Mouse (Mus musculus) liver, adult 2 months (tissue): ENCODE results near the gene Spata13. TPM values are rescaled to one million over a fixed set of nuclear protein-coding genes. Genes with fewer than 3 reads are reported as not detected.

Experiments
- DNase-seq: peaks from one replicate; pipeline ENCODE4 v3.0.0-alpha.2; 2011; ENCODE audit warnings: low read depth, low spot score; ENCODE audit errors: extremely low read depth
- H3K27ac ChIP-seq: fragments of 200-500 bp; replicated peaks from 2 replicates; pipeline ENCODE4 v1.5.1; 2012; ENCODE audit warnings: low read depth, mild to moderate bottlenecking, control low read depth, inconsistent platforms, low read length; ENCODE audit not compliant: insufficient read depth
- H3K27me3 ChIP-seq: fragments of 200-500 bp; 2 replicates; pipeline ENCODE4 v1.6.1; 2012; ENCODE audit warnings: mild to moderate bottlenecking, moderate library complexity, low read length, inconsistent platforms; ENCODE audit not compliant: control insufficient read depth, insufficient read depth
- H3K36me3 ChIP-seq: fragments of 200-500 bp; 2 replicates; pipeline ENCODE4 v1.6.1; 2012; ENCODE audit warnings: low read length, inconsistent platforms; ENCODE audit not compliant: control insufficient read depth, insufficient read depth
- H3K4me1 ChIP-seq: fragments of 200-500 bp; 2 replicates; pipeline ENCODE4 v1.6.1; 2011; ENCODE audit warnings: low read length; ENCODE audit not compliant: control insufficient read depth, insufficient read depth
- H3K4me3 ChIP-seq: fragments of 200-500 bp; 2 replicates; pipeline ENCODE4 v1.5.1; 2011; ENCODE audit warnings: low read depth, mild to moderate bottlenecking, control low read depth, low read length, moderate library complexity; ENCODE audit not compliant: insufficient read depth
- H3K79me2 ChIP-seq: fragments of 200-500 bp; 2 replicates; pipeline ENCODE4 v1.6.1; 2012; ENCODE audit warnings: inconsistent platforms, mild to moderate bottlenecking, low read length, moderate library complexity; ENCODE audit not compliant: control insufficient read depth, insufficient read depth
- H3K9ac ChIP-seq: fragments of 200-500 bp; 2 replicates; pipeline ENCODE4 v1.6.1; 2012; ENCODE audit warnings: low read depth, mild to moderate bottlenecking, control low read depth, inconsistent platforms, low read length
- CTCF ChIP-seq: fragments of 200-500 bp; IDR thresholded peaks from 2 replicates; pipeline ENCODE4 v1.5.1; 2011; ENCODE audit warnings: low read depth, low read length, control low read depth
- POLR2A ChIP-seq: fragments of 200-500 bp; IDR thresholded peaks from 2 replicates; pipeline ENCODE4 v1.6.1; 2011; ENCODE audit warnings: low read length, control low read depth; ENCODE audit not compliant: insufficient read depth; ENCODE audit errors: extremely low read depth
- WGBS: fragments of 180-500 bp; shearing (Covaris S2); methylation state at CpG from one replicate; pipeline ENCODE4 v1.1.7; 2018; 5-methylcytosine and 5-hydroxymethylcytosine counted together
- polyA plus RNA-seq: library from polyadenylated mRNA; depleted of rRNA; stranded (reverse); fragments of >200 nt; gene quantifications from 2 replicates; pipeline ENCODE4 v1.2.3, GENCODE M21; 2012
- total RNA-seq: library from RNA; depleted of rRNA; stranded (reverse); fragments of >200 nt; gene quantifications from 2 replicates; pipeline ENCODE4 v1.2.3, GENCODE M21; 2014

The Spata13 gene
- total and polyA plus RNA-seq, 2 experiments, result 11.9 to 20.6 TPM

- WGBS, result 34% methylated on average over 4 of the region's 4 CpGs
- Histone ChIP-seq H3K9ac (no peak overlapping the region), H3K4me1 (no peaks in the 10 kb centered on the region), H3K36me3 (no peaks in the 10 kb centered on the region), H3K27ac (no peak overlapping the region), H3K4me3 (no peak overlapping the region), H3K27me3 (no peaks in the 10 kb centered on the region), H3K79me2 (no peaks in the 10 kb centered on the region)
- TF ChIP-seq CTCF (no peak), POLR2A (no peak)
- DNase-seq, result no peak
Observed at GRCm38 (mm10) chr14:60597571-60597970, 36.2 kb upstream of the Spata13 start.

- TF ChIP-seq CTCF, result no peak
- no peak for TF ChIP-seq POLR2A
- DNase-seq, result no peak
- H3K4me3 ChIP-seq, result no peak overlapping the region
- no peak overlapping the region for H3K27ac ChIP-seq
- H3K9ac ChIP-seq, result no peak overlapping the region
- no peaks in the 10 kb centered on the region for H3K27me3 ChIP-seq
- WGBS, result 80% methylated on average over 2 of the region's 2 CpGs
- H3K36me3 ChIP-seq, result no peaks in the 10 kb centered on the region
- H3K4me1 ChIP-seq, result no peaks in the 10 kb centered on the region
- H3K79me2 ChIP-seq, result no peaks in the 10 kb centered on the region
Observed at GRCm38 (mm10) chr14:60599044-60599443, 34.8 kb upstream of the Spata13 start.

- no peak for DNase-seq
- TF ChIP-seq POLR2A (no peak), CTCF (no peak)
- 72% methylated on average over 2 of the region's 2 CpGs for WGBS
Observed at GRCm38 (mm10) chr14:60605564-60605963, 28.2 kb upstream of the Spata13 start.

GRCm38 (mm10) chr14:60606194-60606593 lies 27.6 kb upstream of the Spata13 start:
- H3K4me1 ChIP-seq, result no peaks in the 10 kb centered on the region
- H3K27ac ChIP-seq, result no peak overlapping the region
- no peak for TF ChIP-seq POLR2A
- no peak for TF ChIP-seq CTCF
- WGBS, result 48% methylated on average over 4 of the region's 4 CpGs
- no peaks in the 10 kb centered on the region for H3K27me3 ChIP-seq
- no peaks in the 10 kb centered on the region for H3K79me2 ChIP-seq
- no peak overlapping the region for H3K4me3 ChIP-seq
- no peaks in the 10 kb centered on the region for H3K36me3 ChIP-seq
- no peak for DNase-seq
- no peak overlapping the region for H3K9ac ChIP-seq

More at GRCm38 (mm10) chr14:60605564-60605963, 28.2 kb upstream of the Spata13 start:
- no peak overlapping the region for H3K4me3 ChIP-seq
- H3K4me1 ChIP-seq, result no peaks in the 10 kb centered on the region
- H3K79me2 ChIP-seq, result no peaks in the 10 kb centered on the region
- no peaks in the 10 kb centered on the region for H3K27me3 ChIP-seq
- H3K27ac ChIP-seq, result no peak overlapping the region
- H3K9ac ChIP-seq, result no peak overlapping the region
- H3K36me3 ChIP-seq, result no peaks in the 10 kb centered on the region

GRCm38 (mm10) chr14:60607743-60608142 lies 26.1 kb upstream of the Spata13 start:
- Histone ChIP-seq H3K27ac (no peak overlapping the region), H3K79me2 (no peaks in the 10 kb centered on the region), H3K9ac (no peak overlapping the region), H3K27me3 (no peaks in the 10 kb centered on the region), H3K4me1 (no peaks in the 10 kb centered on the region), H3K4me3 (no peak overlapping the region), H3K36me3 (no peaks in the 10 kb centered on the region)
- no peak for TF ChIP-seq POLR2A
- TF ChIP-seq CTCF, result no peak
- DNase-seq, result peak; percentile 43
- WGBS, result 49% methylated on average over 4 of the region's 4 CpGs

- Histone ChIP-seq H3K4me1 (no peaks in the 10 kb centered on the region), H3K9ac (no peak overlapping the region), H3K27ac (no peak overlapping the region), H3K79me2 (no peaks in the 10 kb centered on the region), H3K4me3 (no peak overlapping the region), H3K36me3 (no peaks in the 10 kb centered on the region), H3K27me3 (no peaks in the 10 kb centered on the region)
- TF ChIP-seq POLR2A, result no peak
- TF ChIP-seq CTCF, result no peak
- WGBS, result 81% methylated on average over 1 of the region's 1 CpGs
- DNase-seq, result no peak
Observed at GRCm38 (mm10) chr14:60609160-60609559, 24.6 kb upstream of the Spata13 start.
